Mouse (Mus musculus): ENCODE measurements around the gene Rai14.

DNA sequence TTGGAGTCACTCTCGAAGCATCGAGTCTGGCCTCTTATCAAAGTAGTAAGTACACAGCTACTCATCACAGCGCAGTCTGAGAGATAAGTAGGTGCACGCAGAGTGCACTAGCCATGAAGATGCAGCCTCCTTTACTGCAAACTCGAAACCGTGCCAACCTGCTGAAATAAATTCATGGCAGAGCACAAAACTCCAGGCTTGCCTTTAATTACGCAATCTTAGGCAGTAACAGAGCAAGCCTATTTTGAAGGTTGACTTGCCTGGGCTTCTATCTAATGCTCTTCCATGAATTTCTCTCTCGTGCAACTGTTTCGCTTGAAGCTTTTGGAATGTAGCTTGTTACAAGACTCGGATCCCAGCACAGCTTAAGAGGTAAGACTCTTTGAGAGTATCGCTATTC is 25.1 kb downstream of the Rai14 start:
- TF ChIP-seq POLR2A (IDR thresholded peaks at IDR 0.05; ENCODE audit: control insufficient read depth, extremely low read depth, insufficient read depth, low read length, poor library complexity) (no peak), CTCF (IDR thresholded peaks at IDR 0.05; ENCODE audit: borderline replicate concordance, control insufficient read depth, extremely low read depth, insufficient read depth, low read length, poor library complexity) (no peak)

Measured in thymus, adult 2 months (tissue).